Mouse (Mus musculus): ENCODE data around the gene Cpt1a. TPM values are rescaled to one million over a fixed set of nuclear protein-coding genes. Genes with fewer than 3 reads are reported as not detected.

Gene Cpt1a
- total and polyA plus RNA-seq, 3 experiments: 4.1 to 22.3 (median 15.0) TPM

DNA sequence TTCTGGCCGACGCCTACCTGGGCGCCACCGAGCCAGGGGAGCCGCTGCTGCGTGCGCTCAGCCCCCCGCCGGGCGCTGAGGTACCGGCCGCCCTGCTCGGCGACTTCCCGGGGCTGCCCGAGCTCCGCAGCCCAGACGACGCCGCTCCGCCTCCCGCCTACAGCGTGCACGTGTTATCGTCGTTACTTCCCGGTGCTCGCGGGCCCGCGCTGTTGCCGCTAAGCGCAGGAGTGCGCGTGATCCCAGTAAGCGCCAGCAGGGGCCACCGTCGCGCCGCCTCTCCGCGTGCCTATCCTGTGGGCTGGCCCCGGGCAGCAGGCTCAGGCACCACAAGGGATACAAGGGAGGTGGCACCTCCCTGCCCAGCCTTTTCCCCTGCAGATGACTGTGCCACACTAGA is 67.0 kb downstream of the Cpt1a start:
- ATAC-seq (ENCODE audit: extremely low read depth, insufficient number of reproducible peaks, low FRiP score, poor library complexity, severe bottlenecking) (peak; percentile 50; the same call in 1 of the 2 replicates), DNase-seq (ENCODE audit: low spot score) (peak; percentile 77)
- TF ChIP-seq CTCF (IDR thresholded peaks at IDR 0.05; ENCODE audit: low read depth, low read length) (no peak; the same call in 1 of the 2 replicates), GATA1 (IDR thresholded peaks at IDR 0.05; ENCODE audit: borderline replicate concordance, low read length) (no peak), GATA2 (IDR thresholded peaks at IDR 0.05; ENCODE audit: borderline replicate concordance, low read depth, low read length) (no peak), TAL1 (conservative IDR thresholded peaks at IDR 0.05; ENCODE audit: low read depth, low read length) (no peak), POLR2AphosphoS5 (IDR thresholded peaks at IDR 0.05; ENCODE audit: insufficient replicate concordance, low read depth, low read length) (no peak)
- Histone ChIP-seq H3K4me1 (ENCODE audit: insufficient read depth, low read depth, low read length) (peaks cover 14% of the 10 kb centered on the region), H3K36me3 (replicated peaks) (peaks cover 23% of the 10 kb centered on the region), H3K4me3 (ENCODE audit: low read depth, low read length) (peak overlapping the region; percentile 69), H3K9me3 (replicated peaks) (peaks cover 13% of the 10 kb centered on the region), H3K27me3 (ENCODE audit: insufficient read depth, low read length) (peaks cover 14% of the 10 kb centered on the region)

DNA sequence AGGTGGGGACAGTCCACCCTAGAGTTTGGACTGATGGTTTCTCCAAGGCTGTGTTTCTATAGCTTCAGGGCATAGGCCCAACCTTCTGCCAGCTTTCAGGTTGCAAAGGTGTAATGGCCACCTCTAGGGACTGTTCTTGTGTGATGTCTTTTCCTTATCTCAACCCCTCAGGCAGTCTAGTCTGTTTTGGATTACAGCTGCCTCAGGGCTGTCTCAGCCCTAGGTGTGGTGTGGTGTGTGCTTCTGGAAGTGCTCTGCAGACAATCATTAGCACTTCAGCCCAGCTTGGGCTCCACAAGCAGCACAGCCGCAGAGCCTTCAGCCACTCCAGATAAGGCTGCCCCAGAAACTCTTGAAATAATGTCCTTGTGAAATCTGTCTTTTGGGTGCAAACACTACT is 70.2 kb downstream of the Cpt1a start:
- TF ChIP-seq TAL1 (conservative IDR thresholded peaks at IDR 0.05; ENCODE audit: low read depth, low read length): 0 out of 2 replicates have a peak, but pooled peaks have one; percentile 11
- no peak for TF ChIP-seq GATA1 (IDR thresholded peaks at IDR 0.05; ENCODE audit: borderline replicate concordance, low read length)
- no peak for TF ChIP-seq GATA2 (IDR thresholded peaks at IDR 0.05; ENCODE audit: borderline replicate concordance, low read depth, low read length)
- DNase-seq (ENCODE audit: low spot score) (no peak), ATAC-seq (ENCODE audit: extremely low read depth, insufficient number of reproducible peaks, low FRiP score, poor library complexity, severe bottlenecking) (no peak)
- H3K4me3 ChIP-seq (ENCODE audit: low read depth, low read length): no peak overlapping the region
- peaks cover 28% of the 10 kb centered on the region for H3K27me3 ChIP-seq (ENCODE audit: insufficient read depth, low read length)
- H3K36me3 ChIP-seq (replicated peaks): no peaks in the 10 kb centered on the region
- peaks cover 13% of the 10 kb centered on the region for H3K9me3 ChIP-seq (replicated peaks)
- H3K4me1 ChIP-seq (ENCODE audit: insufficient read depth, low read depth, low read length): peaks cover 14% of the 10 kb centered on the region

- Histone ChIP-seq H3K4me1 (ENCODE audit: insufficient read depth, low read depth, low read length) (peaks cover 2% of the 10 kb centered on the region), H3K36me3 (replicated peaks) (no peaks in the 10 kb centered on the region), H3K9me3 (replicated peaks) (peaks cover 7% of the 10 kb centered on the region), H3K4me3 (ENCODE audit: low read depth, low read length) (no peak overlapping the region), H3K27me3 (ENCODE audit: insufficient read depth, low read length) (peaks cover 29% of the 10 kb centered on the region)
- no peak for DNase-seq (ENCODE audit: low spot score)
- no peak for ATAC-seq (ENCODE audit: extremely low read depth, insufficient number of reproducible peaks, low FRiP score, poor library complexity, severe bottlenecking)
- no peak for TF ChIP-seq GATA1 (IDR thresholded peaks at IDR 0.05; ENCODE audit: borderline replicate concordance, low read length)
- TF ChIP-seq POLR2AphosphoS5 (IDR thresholded peaks at IDR 0.05; ENCODE audit: insufficient replicate concordance, low read depth, low read length): no peak
- no peak for TF ChIP-seq CTCF (IDR thresholded peaks at IDR 0.05; ENCODE audit: low read depth, low read length)
- TF ChIP-seq GATA2 (IDR thresholded peaks at IDR 0.05; ENCODE audit: borderline replicate concordance, low read depth, low read length): no peak
- TF ChIP-seq TAL1 (conservative IDR thresholded peaks at IDR 0.05; ENCODE audit: low read depth, low read length): no peak
Measured at GRCm38 (mm10) chr19:3394216-3394615, 72.1 kb downstream of the Cpt1a start.

DNA sequence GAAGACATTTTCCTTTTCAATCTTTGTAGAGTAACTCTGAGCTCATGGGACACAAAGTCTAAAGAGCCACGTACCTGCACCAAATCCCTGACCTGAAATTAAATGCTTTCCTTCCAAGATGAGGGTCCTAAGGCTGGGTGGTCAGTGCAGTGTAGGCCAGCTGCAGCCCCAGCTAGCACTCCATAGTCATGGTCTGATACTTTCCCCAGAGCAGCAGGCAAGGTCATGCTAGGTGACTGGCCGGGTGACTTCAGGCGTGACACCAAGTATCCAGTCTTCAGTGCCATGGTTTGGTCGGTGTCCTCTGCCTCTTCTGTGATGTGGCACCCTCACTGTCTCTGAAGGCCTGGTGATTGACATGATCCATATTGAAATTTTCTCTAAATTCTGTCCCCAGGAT is 77.9 kb downstream of the Cpt1a start:
- no peaks in the 10 kb centered on the region for H3K4me1 ChIP-seq (ENCODE audit: insufficient read depth, low read depth, low read length)
- H3K36me3 ChIP-seq (replicated peaks): no peaks in the 10 kb centered on the region
- TF ChIP-seq GATA1 (IDR thresholded peaks at IDR 0.05; ENCODE audit: borderline replicate concordance, low read length) (no peak), TAL1 (conservative IDR thresholded peaks at IDR 0.05; ENCODE audit: low read depth, low read length) (no peak), GATA2 (IDR thresholded peaks at IDR 0.05; ENCODE audit: borderline replicate concordance, low read depth, low read length) (no peak), POLR2AphosphoS5 (IDR thresholded peaks at IDR 0.05; ENCODE audit: insufficient replicate concordance, low read depth, low read length) (no peak), CTCF (IDR thresholded peaks at IDR 0.05; ENCODE audit: low read depth, low read length) (no peak)
- no peaks in the 10 kb centered on the region for H3K9me3 ChIP-seq (replicated peaks)
- ATAC-seq (ENCODE audit: extremely low read depth, insufficient number of reproducible peaks, low FRiP score, poor library complexity, severe bottlenecking): no peak
- H3K4me3 ChIP-seq (ENCODE audit: low read depth, low read length): no peak overlapping the region
- no peak for DNase-seq (ENCODE audit: low spot score)
- H3K27me3 ChIP-seq (ENCODE audit: insufficient read depth, low read length): peaks cover 39% of the 10 kb centered on the region

- H3K9me3 ChIP-seq (replicated peaks): no peaks in the 10 kb centered on the region
- no peaks in the 10 kb centered on the region for H3K36me3 ChIP-seq (replicated peaks)
- peaks cover 36% of the 10 kb centered on the region for H3K27me3 ChIP-seq (ENCODE audit: insufficient read depth, low read length)
- no peak for ATAC-seq (ENCODE audit: extremely low read depth, insufficient number of reproducible peaks, low FRiP score, poor library complexity, severe bottlenecking)
- H3K4me3 ChIP-seq (ENCODE audit: low read depth, low read length): no peak overlapping the region
- TF ChIP-seq GATA1 (IDR thresholded peaks at IDR 0.05; ENCODE audit: borderline replicate concordance, low read length) (no peak), GATA2 (IDR thresholded peaks at IDR 0.05; ENCODE audit: borderline replicate concordance, low read depth, low read length) (no peak), POLR2AphosphoS5 (IDR thresholded peaks at IDR 0.05; ENCODE audit: insufficient replicate concordance, low read depth, low read length) (no peak), TAL1 (conservative IDR thresholded peaks at IDR 0.05; ENCODE audit: low read depth, low read length) (no peak), CTCF (IDR thresholded peaks at IDR 0.05; ENCODE audit: low read depth, low read length) (no peak)
- no peak for DNase-seq (ENCODE audit: low spot score)
- no peaks in the 10 kb centered on the region for H3K4me1 ChIP-seq (ENCODE audit: insufficient read depth, low read depth, low read length)
Measured at GRCm38 (mm10) chr19:3401504-3401903, 79.4 kb downstream of the Cpt1a start.

- Histone ChIP-seq H3K27me3 (ENCODE audit: insufficient read depth, low read length) (peaks cover 34% of the 10 kb centered on the region), H3K9me3 (replicated peaks) (no peaks in the 10 kb centered on the region), H3K36me3 (replicated peaks) (no peaks in the 10 kb centered on the region), H3K4me3 (ENCODE audit: low read depth, low read length) (no peak overlapping the region), H3K4me1 (ENCODE audit: insufficient read depth, low read depth, low read length) (no peaks in the 10 kb centered on the region)
- no peak for DNase-seq (ENCODE audit: low spot score)
- TF ChIP-seq CTCF (IDR thresholded peaks at IDR 0.05; ENCODE audit: low read depth, low read length) (no peak), GATA1 (IDR thresholded peaks at IDR 0.05; ENCODE audit: borderline replicate concordance, low read length) (no peak), GATA2 (IDR thresholded peaks at IDR 0.05; ENCODE audit: borderline replicate concordance, low read depth, low read length) (no peak), TAL1 (conservative IDR thresholded peaks at IDR 0.05; ENCODE audit: low read depth, low read length) (no peak), POLR2AphosphoS5 (IDR thresholded peaks at IDR 0.05; ENCODE audit: insufficient replicate concordance, low read depth, low read length) (no peak)
- ATAC-seq (ENCODE audit: extremely low read depth, insufficient number of reproducible peaks, low FRiP score, poor library complexity, severe bottlenecking): no peak
Measured at GRCm38 (mm10) chr19:3401943-3402342, 79.8 kb downstream of the Cpt1a start.
